Mouse (Mus musculus) frontal cortex, postnatal 14 days (tissue): ENCODE data around the gene Sstr2.

ENCODE experiments used
- DNase-seq, 2 experiments: peaks; one replicate each; pipeline ENCODE4 v3.0.0; 2022; ENCODE audit warnings: low spot score in 2 of 2

Gene Sstr2

GRCm38 (mm10) chr11:113619420-113620080, 408 bp downstream of the Sstr2 start:
- no peak for DNase-seq

GRCm38 (mm10) chr11:113621001-113621400, 1.9 kb downstream of the Sstr2 start:
- no peak for DNase-seq

- no peak for DNase-seq
Measured at GRCm38 (mm10) chr11:113622028-113622427, 2.9 kb downstream of the Sstr2 start.

- DNase-seq = no peak
Measured at GRCm38 (mm10) chr11:113625437-113625836, 6.3 kb downstream of the Sstr2 start.

GRCm38 (mm10) chr11:113627785-113628184, 8.6 kb downstream of the Sstr2 start:
- DNase-seq = no peak

GRCm38 (mm10) chr11:113630642-113631041, 11.5 kb downstream of the Sstr2 start:
- DNase-seq = no peak

GRCm38 (mm10) chr11:113631302-113631701, 12.2 kb downstream of the Sstr2 start:
- no peak for DNase-seq

- no peak for DNase-seq
Measured at GRCm38 (mm10) chr11:113631862-113632261, 12.7 kb downstream of the Sstr2 start.

GRCm38 (mm10) chr11:113632303-113632702, 13.2 kb downstream of the Sstr2 start:
- no peak for DNase-seq

- no peak for DNase-seq
Measured at GRCm38 (mm10) chr11:113633398-113633797, 14.3 kb downstream of the Sstr2 start.

- DNase-seq = no peak
Measured at GRCm38 (mm10) chr11:113634699-113635121, 15.6 kb downstream of the Sstr2 start.

GRCm38 (mm10) chr11:113638680-113639079, 19.5 kb downstream of the Sstr2 start:
- DNase-seq = no peak

- no peak for DNase-seq
Measured at GRCm38 (mm10) chr11:113645181-113645580, 26.0 kb downstream of the Sstr2 start.

- peak; percentile 66 to 76 for DNase-seq
Measured at GRCm38 (mm10) chr11:113648152-113648551, 29.0 kb downstream of the Sstr2 start.

- no peak for DNase-seq
Measured at GRCm38 (mm10) chr11:113648690-113649352, 29.7 kb downstream of the Sstr2 start, which contains the start of gene Cog1. TSS of gene Cog1 (plus strand) at chr11:113649169.

- peak in 1 of 2 experiments; percentile 38 for DNase-seq
Measured at GRCm38 (mm10) chr11:113649353-113650210, 30.4 kb downstream of the Sstr2 start, which contains the start of gene Slc39a11. TSS of gene Slc39a11 (minus strand) at chr11:113650079.

GRCm38 (mm10) chr11:113651206-113651906, 32.2 kb downstream of the Sstr2 start:
- DNase-seq = no peak

- DNase-seq = no peak
Measured at GRCm38 (mm10) chr11:113651907-113652273, 32.7 kb downstream of the Sstr2 start.

- DNase-seq = no peak
Measured at GRCm38 (mm10) chr11:113652516-113652915, 33.4 kb downstream of the Sstr2 start.

- no peak for DNase-seq
Measured at GRCm38 (mm10) chr11:113654105-113654504, 35.0 kb downstream of the Sstr2 start.

- no peak for DNase-seq
Measured at GRCm38 (mm10) chr11:113654561-113655270, 35.6 kb downstream of the Sstr2 start.
